Mouse (Mus musculus) left cerebral cortex, postnatal 36 days (tissue): ENCODE results near the gene Inpp4b. TPM values are rescaled to one million over a fixed set of nuclear protein-coding genes. Genes with fewer than 3 reads are reported as not detected.

Experiments
- DNase-seq, 2 experiments: peaks; one replicate each; pipeline ENCODE4 v3.0.0; 2021 to 2022; ENCODE audit warnings: low spot score in 2 of 2, mixed read lengths in 1 of 2
- intact Hi-C: fragments of 180-260 bp; cut with DNase I; formaldehyde crosslinking; loops from one replicate; pipeline ENCODE4 v1.15.1; 2025
- total RNA-seq, 2 experiments: library from RNA; stranded (reverse); gene quantifications; 2 replicates each; pipeline ENCODE4 v1.2.3; 2021

Inpp4b gene
- total RNA-seq, 2 experiments from 2014 or later = 9.9 to 13.1 TPM

DNA sequence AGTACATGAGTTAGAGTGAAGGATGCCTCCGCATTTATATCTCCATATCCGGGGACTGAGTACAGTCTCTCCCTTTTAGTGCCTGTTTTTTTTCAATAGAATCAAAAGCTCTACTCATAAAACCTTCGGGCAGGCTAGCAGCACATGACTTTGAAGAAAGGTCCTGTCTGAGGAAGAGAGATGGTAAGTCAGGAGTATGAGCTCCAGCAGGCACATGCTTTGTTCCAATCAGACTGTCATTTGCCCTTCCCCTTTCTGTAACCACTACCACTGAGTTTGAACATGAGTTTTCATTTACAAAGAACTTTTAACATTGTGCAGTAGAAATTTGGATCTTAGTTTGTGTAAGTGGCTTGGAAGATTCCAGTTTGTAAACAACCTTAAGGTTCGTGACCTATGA, 223.1 kb downstream of the Inpp4b start:
- intact Hi-C loops = no loop called here
- no peak for DNase-seq

DNA sequence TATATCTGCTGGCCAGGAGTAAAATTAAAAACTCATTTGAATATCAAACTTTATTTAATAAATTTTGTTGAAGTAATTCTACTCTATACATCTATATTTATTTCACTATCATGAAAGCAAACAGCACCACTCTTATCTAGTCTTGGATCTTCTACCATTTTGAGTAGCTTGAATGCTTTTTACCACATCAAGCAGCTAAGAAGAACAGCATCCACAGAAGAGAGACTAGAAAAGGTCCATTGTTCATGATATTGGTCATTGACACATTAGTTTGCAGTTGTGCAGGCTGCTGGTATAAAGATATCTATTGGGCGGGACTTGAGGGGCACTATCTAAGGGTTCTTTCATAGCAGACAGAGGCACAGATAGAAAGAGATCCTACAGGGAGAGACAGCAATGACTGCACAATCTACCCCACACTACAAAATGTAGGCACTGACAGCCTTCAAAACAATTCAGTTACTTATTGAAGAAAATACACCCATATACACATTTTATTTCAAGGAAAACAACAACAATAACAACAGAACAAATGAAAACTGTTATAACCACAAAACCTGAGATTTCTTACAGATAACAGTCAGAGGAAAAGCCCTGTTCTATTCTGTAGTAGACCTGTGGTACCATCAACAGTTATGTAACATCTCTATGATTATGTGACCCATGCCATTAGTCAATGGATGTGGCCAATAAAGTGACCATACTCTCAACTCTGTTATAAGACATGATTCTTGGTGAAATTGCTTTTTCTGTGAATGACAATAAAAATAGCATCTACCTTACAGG, 230.2 kb downstream of the Inpp4b start:
- DNase-seq = no peak
- intact Hi-C loops = no loop called here

DNA sequence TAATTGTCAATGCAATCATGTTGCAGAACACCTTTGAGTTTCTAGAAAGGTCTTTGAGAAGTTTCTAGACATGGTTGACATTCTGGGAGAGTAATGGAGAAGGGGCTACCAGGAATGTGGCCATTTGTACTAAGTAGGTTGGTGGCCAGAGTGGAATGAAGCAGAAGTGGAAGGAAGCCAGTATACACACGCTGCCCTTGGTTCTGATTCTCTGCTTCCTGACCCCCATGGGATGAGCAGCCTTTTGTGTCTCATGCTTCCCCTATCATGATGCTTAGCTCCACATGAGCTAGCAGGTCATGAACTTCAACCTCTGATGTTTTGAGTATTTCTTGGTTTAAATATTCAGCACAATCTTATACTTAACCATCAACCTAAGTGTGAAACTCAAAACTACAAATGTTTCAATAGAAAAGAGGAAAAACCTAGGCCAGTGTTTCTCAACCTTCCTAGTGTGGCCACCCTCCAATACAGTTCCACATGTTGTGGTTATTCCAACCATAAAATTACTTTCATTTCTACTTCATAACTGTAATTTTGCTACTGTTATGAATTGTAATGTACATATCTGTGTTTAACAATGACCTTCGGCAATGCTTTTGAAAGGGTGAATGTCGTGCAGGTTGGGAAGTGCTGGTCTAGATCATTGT, 233.0 kb downstream of the Inpp4b start:
- intact Hi-C loops = no loop called here
- DNase-seq = no peak

DNA sequence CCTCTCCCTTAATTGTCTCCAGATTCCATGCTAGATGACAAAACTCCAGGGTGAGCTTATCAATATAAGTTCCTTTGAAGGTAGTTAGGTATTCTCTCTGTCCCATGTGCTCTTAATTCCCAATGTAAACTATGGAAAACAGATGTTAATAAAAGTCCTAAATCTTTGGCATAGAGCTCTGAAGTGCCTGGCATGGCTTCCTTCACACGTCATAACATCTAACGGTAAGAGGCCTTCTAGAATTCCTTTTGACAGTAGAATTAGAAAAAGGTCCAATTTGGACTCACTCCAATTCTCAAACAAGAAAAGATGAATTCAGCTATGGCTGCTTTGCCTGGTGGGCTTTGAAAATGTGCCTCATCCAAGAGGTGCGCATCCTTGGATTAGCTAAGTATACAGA, 236.6 kb downstream of the Inpp4b start:
- intact Hi-C loops = no loop called here

DNA sequence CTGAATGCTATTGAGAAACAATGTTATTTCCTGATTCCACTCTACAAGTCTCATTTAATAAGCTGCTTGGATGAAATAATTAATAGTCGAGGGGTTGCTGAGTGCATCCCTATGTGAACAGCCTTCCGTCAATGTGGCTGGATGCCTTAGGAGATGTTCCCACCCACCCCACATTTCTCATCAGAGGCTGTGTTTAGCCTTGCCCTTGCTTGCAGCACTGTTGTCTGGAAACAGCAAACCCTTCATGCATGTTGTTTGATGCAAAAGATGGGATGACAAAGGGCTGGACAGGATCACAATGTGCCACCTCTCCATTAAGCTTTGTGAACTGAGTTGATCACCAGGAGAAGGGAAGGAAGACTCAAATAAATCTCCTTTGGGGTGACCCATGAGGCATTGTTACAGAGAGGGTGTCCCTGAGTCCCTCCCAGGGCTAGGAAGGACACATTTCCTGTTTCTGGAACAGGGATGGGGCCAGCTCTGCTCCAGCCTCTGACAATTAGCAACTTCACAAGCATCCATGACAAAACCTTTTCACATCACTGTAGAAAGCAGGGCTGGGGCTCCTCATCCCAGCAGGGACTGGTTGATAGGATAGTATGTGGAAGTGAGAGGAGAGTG, 239.6 kb downstream of the Inpp4b start:
- intact Hi-C loops = no loop called here
- no peak for DNase-seq

More for the DNA sequence above, 236.6 kb downstream of the Inpp4b start:
- no peak for DNase-seq

GRCm38 (mm10) chr8:81582906-81583305, 240.6 kb downstream of the Inpp4b start:
- intact Hi-C loops = no loop called here

DNA sequence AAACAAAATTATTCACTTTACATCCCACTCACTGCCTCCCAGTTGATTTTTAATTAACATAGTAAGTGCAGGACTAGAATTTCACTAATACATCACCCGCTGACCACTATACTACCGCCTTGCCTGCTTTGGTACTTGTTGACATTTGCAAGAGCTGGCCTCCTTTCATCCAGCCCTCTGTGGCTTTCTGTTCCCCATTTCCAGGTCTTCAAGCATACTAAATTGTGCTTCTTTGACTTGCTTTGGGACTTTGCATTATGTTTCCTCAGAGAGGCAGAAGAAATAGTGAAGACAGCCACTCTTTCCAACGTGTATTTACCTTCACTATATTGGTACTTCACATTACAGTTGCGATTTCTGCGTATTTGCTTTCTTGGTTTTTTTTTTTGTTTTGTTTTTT, 244.4 kb downstream of the Inpp4b start:
- intact Hi-C loops = no loop called here
- DNase-seq = no peak

More at GRCm38 (mm10) chr8:81582906-81583305, 240.6 kb downstream of the Inpp4b start:
- no peak for DNase-seq

DNA sequence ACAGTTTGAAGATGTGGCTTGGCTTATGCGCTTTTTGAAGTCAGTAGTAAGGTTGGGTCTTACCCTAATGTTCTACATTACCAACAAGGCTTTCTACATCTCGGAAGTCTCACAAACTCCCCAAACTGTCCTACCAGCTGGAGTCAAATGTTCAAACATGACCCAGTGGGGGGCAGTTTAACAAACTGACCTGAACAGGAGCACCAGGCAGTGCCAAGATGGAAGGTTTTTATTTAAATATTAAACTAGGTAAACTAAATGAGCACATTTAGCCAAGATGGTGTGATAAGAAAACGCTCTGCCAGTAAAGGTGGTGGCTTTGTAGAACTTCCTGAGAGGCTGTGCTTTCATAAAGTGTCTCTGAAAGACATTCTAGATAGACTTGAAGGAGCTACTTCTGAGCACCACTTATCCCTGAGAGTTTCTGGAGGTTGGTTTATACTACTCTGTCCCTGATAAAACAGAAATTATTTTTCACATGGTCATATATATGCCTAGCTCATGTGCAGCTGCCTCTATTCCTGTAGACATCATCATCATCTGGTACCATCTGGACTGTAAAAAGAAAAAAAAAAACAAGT, 251.9 kb downstream of the Inpp4b start:
- DNase-seq = no peak
- intact Hi-C loops = no loop called here

DNA sequence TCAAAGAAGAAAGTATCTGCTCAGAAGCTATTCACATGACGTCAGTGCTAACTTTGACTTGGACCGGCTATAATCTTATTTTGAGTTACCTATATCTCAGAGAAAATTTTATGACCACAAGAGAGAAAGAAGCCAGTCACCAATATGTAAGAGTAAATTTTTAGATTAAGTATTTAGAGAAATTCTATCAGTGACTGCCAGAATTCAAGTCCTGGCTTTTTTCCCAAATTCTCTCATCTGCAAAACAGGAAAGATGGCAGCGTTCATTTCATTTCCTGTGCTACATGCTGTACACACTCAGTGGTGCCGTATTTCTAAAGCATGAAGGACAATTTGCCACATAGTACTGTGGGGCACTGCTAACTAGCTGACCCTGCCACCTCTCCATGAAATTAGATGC, 256.9 kb downstream of the Inpp4b start:
- DNase-seq = no peak
- intact Hi-C loops = no loop called here

- no peak for DNase-seq
- intact Hi-C loops = no loop called here
Observed at GRCm38 (mm10) chr8:81601136-81601535, 258.8 kb downstream of the Inpp4b start.

DNA sequence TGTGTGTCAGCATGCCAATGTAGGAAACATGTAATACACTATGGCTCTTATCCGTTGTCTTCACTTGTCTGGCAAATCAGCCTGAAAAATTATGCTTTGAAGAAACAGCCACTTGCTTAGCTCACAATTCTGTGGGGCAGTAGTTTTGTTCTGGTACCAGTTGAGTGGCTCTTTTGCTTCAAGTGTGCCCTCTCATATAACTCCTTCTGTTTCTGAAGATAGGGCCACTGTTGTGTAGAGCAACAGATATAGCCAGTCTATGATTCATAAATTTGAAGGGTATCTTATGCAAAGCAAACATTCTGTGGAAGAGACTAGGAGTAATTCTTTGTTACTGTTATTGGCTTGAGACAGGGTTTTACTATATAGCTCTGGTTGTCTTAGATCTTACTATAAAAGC, 265.7 kb downstream of the Inpp4b start:
- no peak for DNase-seq

GRCm38 (mm10) chr8:81609064-81609463, 266.7 kb downstream of the Inpp4b start:
- intact Hi-C loops = no loop called here
- DNase-seq = no peak

More for the DNA sequence above, 265.7 kb downstream of the Inpp4b start:
- intact Hi-C loops = no loop called here

- intact Hi-C loops = no loop called here
- DNase-seq = no peak
Observed at GRCm38 (mm10) chr8:81612611-81613010, 270.3 kb downstream of the Inpp4b start.

GRCm38 (mm10) chr8:81614135-81614534, 271.8 kb downstream of the Inpp4b start:
- no peak for DNase-seq
- intact Hi-C loops = no loop called here

- intact Hi-C loops = no loop called here
Observed at GRCm38 (mm10) chr8:81614605-81615004, 272.2 kb downstream of the Inpp4b start.

GRCm38 (mm10) chr8:81615552-81615951, 273.2 kb downstream of the Inpp4b start:
- no peak for DNase-seq
- intact Hi-C loops = no loop called here

More at GRCm38 (mm10) chr8:81614605-81615004, 272.2 kb downstream of the Inpp4b start:
- no peak for DNase-seq

GRCm38 (mm10) chr8:81618918-81619317, 276.6 kb downstream of the Inpp4b start:
- intact Hi-C loops = no loop called here
- DNase-seq = no peak

GRCm38 (mm10) chr8:81635015-81635414, 292.7 kb downstream of the Inpp4b start:
- no peak for DNase-seq
- intact Hi-C loops = no loop called here

DNA sequence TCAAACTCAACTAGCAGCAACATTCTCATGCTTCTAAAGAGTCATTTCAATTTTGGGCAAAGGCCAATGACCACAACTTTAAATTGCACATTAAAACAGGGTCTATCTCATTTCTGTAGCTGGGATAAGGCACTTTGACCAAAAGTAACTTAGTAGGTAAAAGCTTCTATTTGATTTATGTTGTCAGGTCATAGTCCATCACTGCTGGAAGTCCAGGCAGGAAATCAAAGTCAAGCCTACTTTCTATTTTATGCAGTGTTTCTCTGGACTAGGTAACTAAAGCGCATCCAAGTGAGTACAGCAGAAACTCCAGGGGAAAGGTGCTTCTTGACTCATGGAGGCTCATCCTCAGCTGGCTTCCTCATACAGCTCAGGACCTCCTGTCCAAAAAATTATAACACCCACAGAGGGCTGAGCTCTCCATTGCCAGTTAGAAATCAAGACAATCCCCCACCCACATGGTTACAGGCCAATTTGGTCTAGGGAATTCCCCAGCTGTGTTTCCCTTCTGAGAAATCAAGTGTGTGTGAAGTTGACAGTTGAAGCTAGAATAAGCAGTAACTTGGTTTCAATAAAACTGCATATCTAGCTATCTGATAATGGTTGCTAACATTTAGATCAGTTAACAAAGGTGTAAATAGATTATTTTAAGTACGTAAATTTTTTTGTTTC, 293.7 kb downstream of the Inpp4b start:
- intact Hi-C loops = no loop called here
- DNase-seq = no peak

- intact Hi-C loops = no loop called here
- DNase-seq = no peak
Observed at GRCm38 (mm10) chr8:81638478-81638877, 296.1 kb downstream of the Inpp4b start.
